Mouse (Mus musculus) embryonic stem cell, embryonic (primary cell): ENCODE data around the gene Rpl24.

Experiments
- CTCF ChIA-PET, 4 experiments: fragments of 300-600 bp in 2 of 4; fragments of 350-600 bp in 2 of 4; sonication (Branson Sonifier 250); formaldehyde crosslinking; loops; one replicate each; lab custom pipeline; 2022; ENCODE audit warnings: inconsistent platforms in 2 of 4; lab: Charles Lee
- POLR2A ChIA-PET, 4 experiments: fragments of 300-600 bp in 2 of 4; fragments of 350-600 bp in 2 of 4; sonication (Branson Sonifier 250); formaldehyde crosslinking; loops; one replicate each; lab custom pipeline; 2022; ENCODE audit warnings: antibody characterized with exemption in 4 of 4, inconsistent platforms in 1 of 4; lab: Charles Lee

The Rpl24 gene

GRCm38 (mm10) chr16:56006798-56007197 lies 40.7 kb downstream of the Rpl24 start:
- ChIA-PET POLR2A (interaction anchor here in 2 of 4 experiments (0.8 to 4.1 kb wide), 15 partner anchors 11 to 37 kb away, joined by 3 to 26 read pairs (median 5); partner anchors contain the start of gene Pcnp (in 2 of the 2)), CTCF (interaction anchor here in 1 of 4 experiments (1.3 kb wide), 1 partner anchor 58 kb away, joined by 3 read pairs; no protein-coding TSS in a partner anchor)

GRCm38 (mm10) chr16:56008862-56009261 lies 42.8 kb downstream of the Rpl24 start:
- CTCF ChIA-PET, result interaction anchor here in 1 of 4 experiments (0.6 kb wide), 1 partner anchor 56 kb away, joined by 4 read pairs; no protein-coding TSS in a partner anchor
- POLR2A ChIA-PET, result interaction anchor here in 3 of 4 experiments (0.5 to 4.2 kb wide), 13 partner anchors 9 to 116 kb away, joined by 3 to 26 read pairs (median 7); partner anchors contain the start of genes Pcnp (in 1 of the 3) and Rpl24 (in 1 of the 3)

GRCm38 (mm10) chr16:56012789-56013743 lies 47.0 kb downstream of the Rpl24 start:
- POLR2A ChIA-PET, result interaction anchor here in 3 of 4 experiments (0.6 to 5.2 kb wide), 15 partner anchors 9 to 257 kb away, joined by 3 to 30 read pairs (median 4); partner anchors contain the start of genes Pcnp (in 2 of the 3) and Trmt10c (in 1 of the 3)
- CTCF ChIA-PET, result interaction anchor here in 2 of 4 experiments (0.6 to 0.9 kb wide), 3 partner anchors 62 to 874 kb away, joined by 3 read pairs; no protein-coding TSS in a partner anchor

GRCm38 (mm10) chr16:56014076-56014475 lies 48.0 kb downstream of the Rpl24 start:
- ChIA-PET CTCF (interaction anchor here in 1 of 4 experiments (0.6 kb wide), 1 partner anchor 49 kb away, joined by 6 read pairs; no protein-coding TSS in a partner anchor), POLR2A (interaction anchor here in 3 of 4 experiments (0.5 to 5.2 kb wide), 20 partner anchors 8 to 58 kb away, joined by 3 to 30 read pairs (median 4); partner anchors contain the start of genes Pcnp (in 2 of the 3) and Trmt10c (in 1 of the 3))

- ChIA-PET CTCF (interaction anchor here in 2 of 4 experiments (0.8 to 1.2 kb wide), 3 partner anchors 37 to 47 kb away, joined by 3 to 4 read pairs (median 3); no protein-coding TSS in a partner anchor), POLR2A (interaction anchor here in 3 of 4 experiments (0.6 to 3.9 kb wide), 15 partner anchors 8 to 237 kb away, joined by 3 to 40 read pairs (median 5); partner anchors contain the start of gene Pcnp (in 3 of the 3))
Observed at GRCm38 (mm10) chr16:56019660-56020059, 53.6 kb downstream of the Rpl24 start.
